Mouse (Mus musculus): ENCODE results near the gene Syp. TPM values are rescaled to one million over a fixed set of nuclear protein-coding genes. Genes with fewer than 3 reads are reported as not detected.

Syp gene
- polyA plus RNA-seq (2015; fragmentation: Nextera tagmentation; extraction: Ambion mirVana): 2.2 and 5.5 TPM in 2 replicates

- Histone ChIP-seq H3K4me2 (peak within 1 kb of the TSS; percentile 55), H3K9me3 (replicated peaks) (no peaks in the 10 kb centered on the region), H3K36me3 (no peaks in the 10 kb centered on the region), H3K4me3 (replicated peaks) (peak within 1 kb of the TSS; percentile 36), H3K9ac (no peak within 1 kb of the TSS), H3K27ac (no peak within 1 kb of the TSS), H3K27me3 (peaks cover 17% of the 10 kb centered on the region), H3K4me1 (no peaks in the 10 kb centered on the region)
- ATAC-seq (replicated peaks; ENCODE audit: low FRiP score): peak; percentile 89
- 25% methylated on average over 25 of the region's 42 CpGs for WGBS
Observed at GRCm38 (mm10) chrX:7638401-7639091, at the start of gene Syp. Gene Syp (plus strand): TSS chrX:7638471.

- no peak overlapping the region for H3K4me2 ChIP-seq
- no peak overlapping the region for H3K27ac ChIP-seq
- ATAC-seq (replicated peaks; ENCODE audit: low FRiP score): no peak
- no peaks in the 10 kb centered on the region for H3K9me3 ChIP-seq (replicated peaks)
- H3K4me1 ChIP-seq: no peaks in the 10 kb centered on the region
- peaks cover 50% of the 10 kb centered on the region for H3K36me3 ChIP-seq
- no peak overlapping the region for H3K9ac ChIP-seq
- no peaks in the 10 kb centered on the region for H3K27me3 ChIP-seq
- 89% methylated on average over 9 of the region's 9 CpGs for WGBS
- no peak overlapping the region for H3K4me3 ChIP-seq (replicated peaks)
Observed at GRCm38 (mm10) chrX:7595371-7595770, 42.9 kb upstream of the Syp start.

- Histone ChIP-seq H3K27me3 (no peaks in the 10 kb centered on the region; the same call in 1 of the 2 replicates), H3K36me3 (peaks cover 18% of the 10 kb centered on the region; the same call in 1 of the 2 replicates), H3K4me1 (0 out of 2 replicates have a peak, but pooled peaks cover 6% of the 10 kb centered on the region), H3K4me3 (replicated peaks) (peak overlapping the region; percentile 52; the same call in 1 of the 2 replicates), H3K9me3 (replicated peaks) (no peaks in the 10 kb centered on the region), H3K4me2 (peak overlapping the region; percentile 58), H3K27ac (no peak overlapping the region), H3K9ac (no peak overlapping the region)
- 91% methylated on average over 7 of the region's 7 CpGs for WGBS
- no peak for ATAC-seq (replicated peaks; ENCODE audit: low FRiP score)
Observed at GRCm38 (mm10) chrX:7604004-7604403, 34.3 kb upstream of the Syp start.

DNA sequence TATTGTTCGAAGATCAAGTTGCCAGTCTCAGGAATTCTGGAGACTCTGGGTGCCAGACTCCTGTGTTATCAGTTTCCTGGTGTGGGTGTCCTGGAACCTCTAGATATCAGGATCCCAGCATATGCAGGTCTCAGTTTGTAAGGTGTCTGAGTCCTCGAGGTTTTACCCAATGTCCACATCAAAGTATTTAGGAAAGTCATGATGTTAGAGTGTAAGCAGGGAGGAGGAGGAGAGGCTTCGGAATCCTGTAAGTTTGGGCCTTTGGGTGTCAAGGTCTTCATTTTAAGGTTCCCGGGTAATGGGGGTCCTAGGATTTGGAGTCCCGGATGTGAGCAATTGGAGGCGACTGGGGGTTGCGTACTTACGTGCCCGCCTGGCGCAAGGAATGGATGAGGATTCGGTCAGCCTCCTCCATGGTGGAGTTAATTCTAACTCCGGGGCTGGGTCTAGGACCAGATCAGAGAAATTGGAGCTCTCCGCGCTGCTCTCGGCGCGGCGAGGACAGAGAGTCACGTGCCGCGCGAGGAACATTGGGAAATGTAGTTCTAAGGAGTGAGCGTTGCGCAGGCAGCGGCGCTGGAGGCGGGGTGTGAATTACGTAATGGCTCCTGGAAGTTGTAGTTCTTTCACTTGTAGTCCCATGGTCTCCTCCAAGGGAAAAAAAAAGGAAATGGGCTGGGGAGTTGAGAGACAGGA lies 33.2 kb upstream of the Syp start, which contains the start of gene Ccdc22:
Gene Ccdc22, minus strand, starts transcription at position 639 of the 696 bp plus-strand sequence.
- Histone ChIP-seq H3K36me3 (0 out of 2 replicates have a peak, but pooled peaks cover 9% of the 10 kb centered on the region), H3K4me2 (peak within 1 kb of the TSS; percentile 58), H3K27me3 (no peaks in the 10 kb centered on the region; the same call in 1 of the 2 replicates), H3K9ac (peak within 1 kb of the TSS; percentile 42), H3K9me3 (replicated peaks) (no peaks in the 10 kb centered on the region), H3K4me3 (replicated peaks) (peak within 1 kb of the TSS; percentile 52), H3K27ac (peak within 1 kb of the TSS; percentile 51; the same call in 1 of the 2 replicates), H3K4me1 (0 out of 2 replicates have a peak, but pooled peaks cover 6% of the 10 kb centered on the region)
- WGBS: 20% methylated on average over 28 of the region's 28 CpGs
- peak; percentile 95 for ATAC-seq (replicated peaks; ENCODE audit: low FRiP score)

DNA sequence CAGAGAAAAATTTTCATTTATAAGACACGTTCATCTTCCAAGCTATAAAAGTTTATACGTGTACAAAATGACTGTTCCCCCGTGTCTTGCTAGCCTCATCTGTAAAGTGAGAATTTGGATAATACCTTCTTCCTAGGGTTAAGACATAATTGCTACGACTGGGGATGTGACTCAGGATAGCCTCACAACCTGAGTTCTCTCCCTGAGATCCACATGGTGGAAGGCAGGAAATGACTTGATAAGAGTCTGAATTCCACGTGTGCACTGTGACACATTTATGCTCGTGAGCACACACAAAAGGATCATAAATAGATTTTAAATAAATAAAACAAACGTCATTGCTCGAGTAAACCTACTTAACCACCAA lies 32.7 kb upstream of the Syp start:
- Histone ChIP-seq H3K36me3 (0 out of 2 replicates have a peak, but pooled peaks cover 9% of the 10 kb centered on the region), H3K4me3 (replicated peaks) (peak overlapping the region; percentile 52), H3K9me3 (replicated peaks) (no peaks in the 10 kb centered on the region), H3K27me3 (no peaks in the 10 kb centered on the region; the same call in 1 of the 2 replicates), H3K4me1 (0 out of 2 replicates have a peak, but pooled peaks cover 6% of the 10 kb centered on the region), H3K4me2 (peak overlapping the region; percentile 58; the same call in 1 of the 2 replicates), H3K27ac (no peak overlapping the region), H3K9ac (no peak overlapping the region)
- 46% methylated on average over 8 of the region's 8 CpGs for WGBS
- peak; percentile 28; the same call in 1 of the 2 replicates for ATAC-seq (replicated peaks; ENCODE audit: low FRiP score)

- H3K4me2 ChIP-seq: no peak within 1 kb of the TSS
- H3K36me3 ChIP-seq: 0 out of 2 replicates have a peak, but pooled peaks cover 9% of the 10 kb centered on the region
- no peak within 1 kb of the TSS for H3K9ac ChIP-seq
- no peak for ATAC-seq (replicated peaks; ENCODE audit: low FRiP score)
- H3K27ac ChIP-seq: no peak within 1 kb of the TSS
- 70% methylated on average over 6 of the region's 6 CpGs for WGBS
- no peaks in the 10 kb centered on the region; the same call in 1 of the 2 replicates for H3K27me3 ChIP-seq
- H3K9me3 ChIP-seq (replicated peaks): no peaks in the 10 kb centered on the region
- H3K4me3 ChIP-seq (replicated peaks): no peak within 1 kb of the TSS
- 0 out of 2 replicates have a peak, but pooled peaks cover 6% of the 10 kb centered on the region for H3K4me1 ChIP-seq
Observed at GRCm38 (mm10) chrX:7606783-7607182, 31.5 kb upstream of the Syp start, which contains the start of gene Cacna1f. Gene Cacna1f (plus strand): TSS chrX:7607083.

DNA sequence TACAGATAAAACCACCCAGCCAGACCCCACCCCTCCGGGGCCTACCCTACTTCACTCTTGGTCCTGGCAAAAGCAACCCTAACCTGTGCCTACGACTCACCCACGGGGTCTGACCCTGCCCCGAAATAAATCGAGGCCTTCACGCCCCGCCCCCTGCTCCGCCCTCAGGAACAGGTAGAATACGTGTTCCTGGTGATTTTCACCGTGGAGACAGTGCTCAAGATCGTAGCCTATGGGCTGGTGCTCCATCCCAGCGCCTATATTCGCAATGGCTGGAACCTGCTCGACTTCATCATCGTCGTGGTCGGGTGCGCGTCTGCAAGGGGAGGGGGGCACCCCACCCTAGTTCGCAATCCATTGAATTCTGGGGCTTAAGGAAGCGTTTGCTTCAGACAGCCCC lies 28.2 kb upstream of the Syp start:
- no peak overlapping the region for H3K9ac ChIP-seq

DNA sequence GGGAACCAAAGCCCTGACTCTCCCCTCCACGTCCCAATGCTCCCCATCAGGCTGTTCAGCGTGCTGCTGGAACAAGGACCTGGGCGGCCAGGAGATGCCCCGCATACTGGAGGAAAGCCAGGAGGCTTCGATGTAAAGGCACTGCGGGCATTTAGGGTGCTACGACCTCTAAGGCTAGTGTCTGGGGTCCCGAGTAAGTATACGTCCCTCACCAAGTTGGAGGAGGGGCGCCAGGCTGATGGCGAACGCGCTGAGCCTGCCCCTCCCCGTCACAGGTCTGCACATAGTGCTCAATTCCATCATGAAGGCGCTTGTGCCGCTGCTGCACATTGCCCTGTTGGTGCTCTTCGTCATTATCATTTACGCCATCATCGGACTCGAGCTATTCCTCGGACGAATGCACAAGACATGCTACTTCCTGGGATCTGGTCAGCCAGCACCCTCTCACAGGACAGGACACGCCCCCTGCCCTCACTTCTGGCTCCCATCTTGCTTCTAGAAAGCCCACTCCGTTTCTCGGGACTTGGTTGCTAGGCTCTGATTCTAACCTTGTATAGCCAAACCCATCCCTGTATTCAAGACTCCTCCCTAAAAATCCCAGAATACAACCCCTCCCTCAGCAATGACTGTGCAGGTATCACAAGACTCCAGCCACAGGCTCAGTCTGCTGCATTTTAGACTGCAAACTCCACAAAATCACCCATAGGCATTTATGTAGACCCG lies 27.6 kb upstream of the Syp start:
- no peaks in the 10 kb centered on the region; the same call in 1 of the 2 replicates for H3K27me3 ChIP-seq
- H3K36me3 ChIP-seq: no peaks in the 10 kb centered on the region
- no peaks in the 10 kb centered on the region for H3K9me3 ChIP-seq (replicated peaks)
- no peak overlapping the region for H3K9ac ChIP-seq
- no peak for ATAC-seq (replicated peaks; ENCODE audit: low FRiP score)
- H3K4me2 ChIP-seq: peak overlapping the region; percentile 84
- 21% methylated on average over 26 of the region's 26 CpGs for WGBS
- H3K4me3 ChIP-seq (replicated peaks): peak overlapping the region; percentile 44
- no peak overlapping the region for H3K27ac ChIP-seq
- no peaks in the 10 kb centered on the region for H3K4me1 ChIP-seq

More for the DNA sequence above, 28.2 kb upstream of the Syp start:
- Histone ChIP-seq H3K27me3 (no peaks in the 10 kb centered on the region; the same call in 1 of the 2 replicates), H3K4me1 (no peaks in the 10 kb centered on the region), H3K9me3 (replicated peaks) (no peaks in the 10 kb centered on the region), H3K36me3 (no peaks in the 10 kb centered on the region), H3K27ac (no peak overlapping the region), H3K4me2 (peak overlapping the region; percentile 84), H3K4me3 (replicated peaks) (peak overlapping the region; percentile 44)
- ATAC-seq (replicated peaks; ENCODE audit: low FRiP score): no peak
- WGBS: 15% methylated on average over 21 of the region's 21 CpGs

DNA sequence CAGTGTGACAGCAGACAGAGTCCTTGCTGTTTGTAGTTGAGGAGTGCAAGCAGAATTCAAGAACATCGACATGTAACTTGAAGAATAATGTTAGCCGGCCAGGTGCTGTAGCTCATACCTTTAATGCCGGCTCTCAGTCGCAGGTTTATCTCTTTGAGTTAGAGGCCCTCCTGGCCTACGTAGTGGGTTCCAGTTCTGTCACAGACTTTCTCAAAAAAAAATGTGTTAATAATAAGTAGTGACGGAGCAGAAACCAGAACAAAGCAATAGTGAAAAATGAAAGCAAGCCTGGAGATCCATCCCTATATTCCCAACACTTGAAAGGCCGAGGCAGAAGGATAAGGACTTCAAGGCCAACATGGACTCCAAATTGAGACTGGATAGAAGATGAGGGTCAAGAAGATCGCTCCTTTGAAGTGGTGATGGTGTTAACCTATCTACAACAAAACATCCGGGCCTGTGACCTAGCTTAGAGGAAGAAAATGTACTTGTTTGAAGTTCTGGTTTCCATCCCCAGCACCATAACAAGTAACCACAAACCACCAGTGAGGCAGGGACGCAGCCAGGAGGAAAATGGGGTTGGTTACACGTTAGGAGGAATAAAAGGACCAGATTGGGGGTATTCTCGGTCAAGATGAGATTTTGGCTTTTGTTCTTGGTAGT lies 20.3 kb upstream of the Syp start:
- no peak overlapping the region for H3K4me2 ChIP-seq
- WGBS: 78% methylated on average over 12 of the region's 12 CpGs
- H3K27ac ChIP-seq: no peak overlapping the region
- no peaks in the 10 kb centered on the region for H3K4me1 ChIP-seq
- no peak overlapping the region for H3K9ac ChIP-seq
- no peaks in the 10 kb centered on the region for H3K27me3 ChIP-seq
- no peak for ATAC-seq (replicated peaks; ENCODE audit: low FRiP score)
- no peak overlapping the region for H3K4me3 ChIP-seq (replicated peaks)
- no peaks in the 10 kb centered on the region for H3K9me3 ChIP-seq (replicated peaks)
- H3K36me3 ChIP-seq: no peaks in the 10 kb centered on the region

GRCm38 (mm10) chrX:7632560-7632959 lies 5.7 kb upstream of the Syp start:
- Histone ChIP-seq H3K27ac (no peak overlapping the region), H3K4me1 (no peaks in the 10 kb centered on the region), H3K4me3 (replicated peaks) (no peak overlapping the region), H3K27me3 (no peaks in the 10 kb centered on the region), H3K9ac (no peak overlapping the region), H3K9me3 (replicated peaks) (no peaks in the 10 kb centered on the region), H3K4me2 (no peak overlapping the region), H3K36me3 (no peaks in the 10 kb centered on the region)
- no peak for ATAC-seq (replicated peaks; ENCODE audit: low FRiP score)
- 87% methylated on average over 6 of the region's 6 CpGs for WGBS

DNA sequence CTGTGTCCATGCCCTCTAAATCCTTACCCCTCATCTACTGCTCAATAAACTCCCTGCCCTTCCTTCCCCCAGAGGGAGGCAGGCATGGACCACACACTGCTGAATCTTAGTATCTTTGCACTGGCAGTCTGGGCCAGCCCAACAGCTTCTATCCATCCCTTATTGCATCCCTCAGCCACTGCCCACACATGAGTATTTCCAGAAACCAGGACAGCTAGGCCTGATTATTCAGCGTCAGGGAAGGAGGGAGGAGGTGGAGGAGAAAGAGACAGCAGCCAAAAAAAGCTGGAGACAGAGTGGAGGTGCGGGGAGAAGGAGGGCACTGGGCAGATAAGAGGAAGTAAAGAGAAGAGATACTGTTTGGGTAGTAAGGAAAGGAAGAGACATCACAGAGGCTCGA lies 3.2 kb upstream of the Syp start:
- Histone ChIP-seq H3K9me3 (replicated peaks) (no peaks in the 10 kb centered on the region), H3K36me3 (no peaks in the 10 kb centered on the region), H3K4me3 (replicated peaks) (no peak overlapping the region), H3K4me2 (no peak overlapping the region), H3K27ac (no peak overlapping the region), H3K4me1 (no peaks in the 10 kb centered on the region), H3K9ac (no peak overlapping the region), H3K27me3 (peaks cover 12% of the 10 kb centered on the region)
- WGBS: 72% methylated on average over 3 of the region's 3 CpGs
- no peak for ATAC-seq (replicated peaks; ENCODE audit: low FRiP score)

Data from kidney, embryonic 15.5 days (tissue).